Mouse (Mus musculus): ENCODE measurements around the gene Trabd2b. TPM values are rescaled to one million over a fixed set of nuclear protein-coding genes. Genes with fewer than 3 reads are reported as not detected.

Trabd2b gene
- polyA plus RNA-seq, 1 experiment from 2014 or later, result 2.0 TPM

DNA sequence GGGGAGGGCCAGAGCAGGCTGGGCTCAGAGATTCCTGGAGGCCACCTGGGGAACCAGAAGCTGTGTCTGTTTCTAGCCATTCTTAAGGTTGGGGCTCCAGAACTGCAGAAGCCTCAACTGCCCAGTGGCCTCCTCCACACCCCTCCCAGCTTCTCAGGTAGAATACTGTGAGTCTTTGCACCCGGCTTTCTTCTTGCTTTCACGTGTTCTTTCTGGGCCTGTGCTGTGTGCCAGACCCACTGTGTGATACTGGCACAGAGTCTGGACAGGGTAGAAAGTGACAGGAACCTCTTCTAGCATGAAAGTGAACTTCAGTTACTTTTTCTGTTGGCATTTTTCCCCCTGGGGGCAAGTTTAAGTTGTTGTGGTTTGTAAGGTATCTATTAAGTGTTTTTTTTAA is 77.6 kb downstream of the Trabd2b start:
- Histone ChIP-seq H3K4me3 (ENCODE audit: low read depth, low read length) (no peak overlapping the region), H3K4me2 (replicated peaks; ENCODE audit: low read depth, low read length) (no peak overlapping the region), H3K27ac (ENCODE audit: low read depth, low read length) (no peak overlapping the region), H3K9ac (ENCODE audit: low read depth, low read length) (no peak overlapping the region), H3K36me3 (ENCODE audit: control insufficient read depth, insufficient read depth, low read length) (no peaks in the 10 kb centered on the region), H3K4me1 (replicated peaks; ENCODE audit: control insufficient read depth, insufficient read depth, low read length) (no peaks in the 10 kb centered on the region), H3K9me3 (ENCODE audit: control insufficient read depth, low read length) (no peaks in the 10 kb centered on the region), H3K27me3 (ENCODE audit: control insufficient read depth, insufficient read depth, low read length) (no peaks in the 10 kb centered on the region)
- WGBS, result 52% methylated on average over 2 of the region's 2 CpGs
- DNase-seq (ENCODE audit: low spot score), result no peak
- no peak for ATAC-seq (ENCODE audit: low FRiP score)

GRCm38 (mm10) chr4:114485996-114486395 is 79.5 kb downstream of the Trabd2b start:
- DNase-seq (ENCODE audit: low spot score), result no peak
- no peak overlapping the region for H3K9ac ChIP-seq (ENCODE audit: low read depth, low read length)
- no peak overlapping the region for H3K27ac ChIP-seq (ENCODE audit: low read depth, low read length)
- no peaks in the 10 kb centered on the region for H3K36me3 ChIP-seq (ENCODE audit: control insufficient read depth, insufficient read depth, low read length)
- no peaks in the 10 kb centered on the region for H3K9me3 ChIP-seq (ENCODE audit: control insufficient read depth, low read length)
- ATAC-seq (ENCODE audit: low FRiP score), result no peak
- no peaks in the 10 kb centered on the region for H3K27me3 ChIP-seq (ENCODE audit: control insufficient read depth, insufficient read depth, low read length)
- no peak overlapping the region for H3K4me2 ChIP-seq (replicated peaks; ENCODE audit: low read depth, low read length)
- 75% methylated on average over 5 of the region's 5 CpGs for WGBS
- H3K4me1 ChIP-seq (replicated peaks; ENCODE audit: control insufficient read depth, insufficient read depth, low read length), result no peaks in the 10 kb centered on the region
- no peak overlapping the region for H3K4me3 ChIP-seq (ENCODE audit: low read depth, low read length)

DNA sequence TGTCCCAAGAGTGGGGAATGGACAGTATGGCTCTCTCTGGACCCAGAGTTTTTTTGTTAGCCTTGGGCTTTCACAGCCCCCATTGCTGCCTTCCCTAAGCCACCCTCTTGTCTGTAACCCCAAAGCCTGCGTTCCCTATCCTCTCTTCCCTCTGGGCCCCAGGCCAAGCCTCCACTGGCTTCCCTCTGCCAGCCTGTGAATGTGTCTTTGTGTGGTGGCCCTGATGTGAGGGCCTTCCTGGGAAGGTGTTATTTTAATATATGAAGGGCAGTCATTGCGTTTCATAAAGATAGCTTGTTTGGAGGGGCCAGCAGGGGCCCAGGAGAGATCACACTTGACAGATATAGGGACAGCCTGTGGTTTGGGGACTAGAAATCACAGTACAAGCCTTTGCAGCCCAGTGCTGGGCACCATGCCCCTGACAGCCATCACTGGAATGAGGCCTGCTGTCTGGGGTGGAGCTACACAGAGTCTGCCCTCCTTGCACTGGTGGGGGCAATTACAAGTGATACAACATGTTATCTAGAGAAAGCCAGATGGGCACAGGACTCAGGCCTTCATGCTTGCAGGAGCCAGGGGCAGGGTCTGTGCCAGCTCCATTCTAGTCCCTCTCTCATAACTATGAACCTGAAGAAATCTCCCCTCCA is 80.5 kb downstream of the Trabd2b start:
- Histone ChIP-seq H3K4me1 (replicated peaks; ENCODE audit: control insufficient read depth, insufficient read depth, low read length) (no peaks in the 10 kb centered on the region), H3K27ac (ENCODE audit: low read depth, low read length) (no peak overlapping the region; the same call in 1 of the 2 replicates), H3K4me3 (ENCODE audit: low read depth, low read length) (no peak overlapping the region), H3K9me3 (ENCODE audit: control insufficient read depth, low read length) (no peaks in the 10 kb centered on the region), H3K27me3 (ENCODE audit: control insufficient read depth, insufficient read depth, low read length) (no peaks in the 10 kb centered on the region), H3K4me2 (replicated peaks; ENCODE audit: low read depth, low read length) (no peak overlapping the region), H3K9ac (ENCODE audit: low read depth, low read length) (no peak overlapping the region), H3K36me3 (ENCODE audit: control insufficient read depth, insufficient read depth, low read length) (no peaks in the 10 kb centered on the region)
- 78% methylated on average over 2 of the region's 2 CpGs for WGBS
- DNase-seq (ENCODE audit: low spot score) (no peak), ATAC-seq (ENCODE audit: low FRiP score) (no peak)

- Histone ChIP-seq H3K4me2 (replicated peaks; ENCODE audit: low read depth, low read length) (no peak overlapping the region), H3K4me1 (replicated peaks; ENCODE audit: control insufficient read depth, insufficient read depth, low read length) (no peaks in the 10 kb centered on the region), H3K4me3 (ENCODE audit: low read depth, low read length) (no peak overlapping the region), H3K36me3 (ENCODE audit: control insufficient read depth, insufficient read depth, low read length) (no peaks in the 10 kb centered on the region), H3K9me3 (ENCODE audit: control insufficient read depth, low read length) (no peaks in the 10 kb centered on the region), H3K9ac (ENCODE audit: low read depth, low read length) (no peak overlapping the region), H3K27me3 (ENCODE audit: control insufficient read depth, insufficient read depth, low read length) (no peaks in the 10 kb centered on the region), H3K27ac (ENCODE audit: low read depth, low read length) (no peak overlapping the region)
- no peak for DNase-seq (ENCODE audit: low spot score)
- ATAC-seq (ENCODE audit: low FRiP score), result no peak
- WGBS, result 81% methylated on average over 3 of the region's 3 CpGs
These were observed 81.2 kb downstream of the Trabd2b start for GRCm38 (mm10) chr4:114487701-114488100.

GRCm38 (mm10) chr4:114492157-114492556 is 85.6 kb downstream of the Trabd2b start:
- no peak overlapping the region for H3K4me2 ChIP-seq (replicated peaks; ENCODE audit: low read depth, low read length)
- 63% methylated on average over 4 of the region's 4 CpGs for WGBS
- H3K4me3 ChIP-seq (ENCODE audit: low read depth, low read length), result no peak overlapping the region
- H3K9me3 ChIP-seq (ENCODE audit: control insufficient read depth, low read length), result no peaks in the 10 kb centered on the region
- ATAC-seq (ENCODE audit: low FRiP score) (no peak), DNase-seq (ENCODE audit: low spot score) (no peak)
- H3K9ac ChIP-seq (ENCODE audit: low read depth, low read length), result no peak overlapping the region
- no peaks in the 10 kb centered on the region for H3K4me1 ChIP-seq (replicated peaks; ENCODE audit: control insufficient read depth, insufficient read depth, low read length)
- no peaks in the 10 kb centered on the region for H3K36me3 ChIP-seq (ENCODE audit: control insufficient read depth, insufficient read depth, low read length)
- no peaks in the 10 kb centered on the region for H3K27me3 ChIP-seq (ENCODE audit: control insufficient read depth, insufficient read depth, low read length)
- no peak overlapping the region for H3K27ac ChIP-seq (ENCODE audit: low read depth, low read length)

GRCm38 (mm10) chr4:114494035-114494434 is 87.5 kb downstream of the Trabd2b start:
- H3K9ac ChIP-seq (ENCODE audit: low read depth, low read length), result no peak overlapping the region
- 79% methylated on average over 2 of the region's 2 CpGs for WGBS
- DNase-seq (ENCODE audit: low spot score) (no peak), ATAC-seq (ENCODE audit: low FRiP score) (no peak)
- H3K4me1 ChIP-seq (replicated peaks; ENCODE audit: control insufficient read depth, insufficient read depth, low read length), result no peaks in the 10 kb centered on the region
- H3K9me3 ChIP-seq (ENCODE audit: control insufficient read depth, low read length), result no peaks in the 10 kb centered on the region
- no peak overlapping the region for H3K27ac ChIP-seq (ENCODE audit: low read depth, low read length)
- H3K27me3 ChIP-seq (ENCODE audit: control insufficient read depth, insufficient read depth, low read length), result no peaks in the 10 kb centered on the region
- no peak overlapping the region for H3K4me2 ChIP-seq (replicated peaks; ENCODE audit: low read depth, low read length)
- H3K36me3 ChIP-seq (ENCODE audit: control insufficient read depth, insufficient read depth, low read length), result no peaks in the 10 kb centered on the region
- H3K4me3 ChIP-seq (ENCODE audit: low read depth, low read length), result no peak overlapping the region

DNA sequence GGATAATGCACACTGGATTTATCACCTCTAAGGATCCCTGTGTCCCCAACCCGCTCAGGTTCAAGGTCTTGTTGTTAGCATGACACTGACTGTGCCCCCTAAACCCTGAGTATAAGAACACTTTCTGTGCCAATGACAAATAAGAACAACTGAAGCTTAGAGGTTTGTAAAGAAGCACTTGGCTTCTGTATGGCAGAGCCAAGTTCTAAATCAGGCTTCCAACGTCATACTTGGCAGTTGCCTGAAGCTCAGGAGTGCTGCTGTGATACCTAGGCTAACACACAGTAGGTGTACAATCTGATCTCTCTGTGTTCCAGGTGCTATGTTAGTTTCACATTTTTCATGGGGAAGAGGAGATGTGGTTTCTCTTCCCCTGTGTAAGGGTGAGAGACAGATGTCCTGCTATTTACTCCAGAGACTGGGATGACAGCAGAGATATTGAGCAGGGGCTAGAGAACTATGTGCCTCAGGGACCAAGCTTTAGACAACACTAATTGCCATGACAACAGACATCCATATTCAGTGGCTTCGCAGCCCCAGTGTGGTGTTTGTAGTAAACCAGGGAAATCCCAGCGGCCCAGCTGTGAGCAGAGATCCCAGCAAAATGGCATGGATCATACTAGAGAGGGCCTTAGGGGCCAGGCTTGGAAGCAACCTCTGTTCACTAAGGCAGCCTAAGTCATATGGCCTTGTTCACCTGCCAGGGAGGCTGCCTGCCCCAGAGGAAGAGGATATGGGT is 89.3 kb downstream of the Trabd2b start:
- no peak overlapping the region for H3K4me2 ChIP-seq (replicated peaks; ENCODE audit: low read depth, low read length)
- H3K27ac ChIP-seq (ENCODE audit: low read depth, low read length), result no peak overlapping the region
- H3K27me3 ChIP-seq (ENCODE audit: control insufficient read depth, insufficient read depth, low read length), result no peaks in the 10 kb centered on the region
- WGBS, result 54% methylated on average over 4 of the region's 4 CpGs
- H3K4me3 ChIP-seq (ENCODE audit: low read depth, low read length), result no peak overlapping the region
- H3K9me3 ChIP-seq (ENCODE audit: control insufficient read depth, low read length), result no peaks in the 10 kb centered on the region
- ATAC-seq (ENCODE audit: low FRiP score) (peak; percentile 87), DNase-seq (ENCODE audit: low spot score) (peak; percentile 43)
- H3K9ac ChIP-seq (ENCODE audit: low read depth, low read length), result no peak overlapping the region
- H3K36me3 ChIP-seq (ENCODE audit: control insufficient read depth, insufficient read depth, low read length), result no peaks in the 10 kb centered on the region
- no peaks in the 10 kb centered on the region for H3K4me1 ChIP-seq (replicated peaks; ENCODE audit: control insufficient read depth, insufficient read depth, low read length)

GRCm38 (mm10) chr4:114499650-114500049 is 93.1 kb downstream of the Trabd2b start:
- Histone ChIP-seq H3K4me1 (replicated peaks; ENCODE audit: control insufficient read depth, insufficient read depth, low read length) (no peaks in the 10 kb centered on the region), H3K27me3 (ENCODE audit: control insufficient read depth, insufficient read depth, low read length) (no peaks in the 10 kb centered on the region), H3K4me2 (replicated peaks; ENCODE audit: low read depth, low read length) (no peak overlapping the region), H3K27ac (ENCODE audit: low read depth, low read length) (no peak overlapping the region), H3K9me3 (ENCODE audit: control insufficient read depth, low read length) (no peaks in the 10 kb centered on the region), H3K36me3 (ENCODE audit: control insufficient read depth, insufficient read depth, low read length) (no peaks in the 10 kb centered on the region), H3K4me3 (ENCODE audit: low read depth, low read length) (no peak overlapping the region), H3K9ac (ENCODE audit: low read depth, low read length) (no peak overlapping the region)
- DNase-seq (ENCODE audit: low spot score) (no peak), ATAC-seq (ENCODE audit: low FRiP score) (no peak)
- 93% methylated on average over 1 of the region's 1 CpGs for WGBS

- no peaks in the 10 kb centered on the region for H3K36me3 ChIP-seq (ENCODE audit: control insufficient read depth, insufficient read depth, low read length)
- ATAC-seq (ENCODE audit: low FRiP score), result no peak
- no peaks in the 10 kb centered on the region for H3K9me3 ChIP-seq (ENCODE audit: control insufficient read depth, low read length)
- no peak overlapping the region for H3K9ac ChIP-seq (ENCODE audit: low read depth, low read length)
- no peak overlapping the region for H3K4me3 ChIP-seq (ENCODE audit: low read depth, low read length)
- 67% methylated on average over 7 of the region's 7 CpGs for WGBS
- H3K27me3 ChIP-seq (ENCODE audit: control insufficient read depth, insufficient read depth, low read length), result no peaks in the 10 kb centered on the region
- no peak overlapping the region for H3K27ac ChIP-seq (ENCODE audit: low read depth, low read length)
- H3K4me2 ChIP-seq (replicated peaks; ENCODE audit: low read depth, low read length), result no peak overlapping the region
- DNase-seq (ENCODE audit: low spot score), result no peak
- no peaks in the 10 kb centered on the region for H3K4me1 ChIP-seq (replicated peaks; ENCODE audit: control insufficient read depth, insufficient read depth, low read length)
These were observed 93.8 kb downstream of the Trabd2b start for GRCm38 (mm10) chr4:114500317-114500716.
